Mouse (Mus musculus) urinary bladder, postnatal 14 days (tissue): ENCODE data around the gene Olfml2b.

Experiments
- DNase-seq: peaks from one replicate; pipeline ENCODE4 v3.0.0; 2021; ENCODE audit warnings: low spot score

The Olfml2b gene

GRCm38 (mm10) chr1:170695326-170695725 lies 51.0 kb downstream of the Olfml2b start:
- DNase-seq = no peak

DNA sequence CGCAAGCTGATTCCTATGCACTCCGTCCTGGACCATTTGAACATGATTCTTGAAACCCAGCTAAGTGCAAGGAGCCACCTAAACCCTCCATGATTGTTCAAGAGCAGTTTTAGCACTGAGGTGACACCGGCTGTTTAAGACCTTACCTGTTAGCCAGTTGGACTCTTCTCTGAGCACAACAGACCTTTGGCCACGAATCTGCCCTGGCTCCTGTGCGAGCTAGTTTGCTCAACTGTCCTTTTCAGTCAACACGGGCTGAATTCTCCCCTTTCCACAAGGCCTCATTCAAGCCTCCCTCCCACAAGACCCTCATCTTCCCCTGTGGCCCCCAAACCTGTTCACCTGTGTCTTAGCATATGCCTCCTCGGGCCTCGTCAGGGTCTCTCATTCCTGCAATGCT lies 52.7 kb downstream of the Olfml2b start:
- DNase-seq = no peak

- no peak for DNase-seq
Observed at GRCm38 (mm10) chr1:170697771-170698356, 53.5 kb downstream of the Olfml2b start.

DNA sequence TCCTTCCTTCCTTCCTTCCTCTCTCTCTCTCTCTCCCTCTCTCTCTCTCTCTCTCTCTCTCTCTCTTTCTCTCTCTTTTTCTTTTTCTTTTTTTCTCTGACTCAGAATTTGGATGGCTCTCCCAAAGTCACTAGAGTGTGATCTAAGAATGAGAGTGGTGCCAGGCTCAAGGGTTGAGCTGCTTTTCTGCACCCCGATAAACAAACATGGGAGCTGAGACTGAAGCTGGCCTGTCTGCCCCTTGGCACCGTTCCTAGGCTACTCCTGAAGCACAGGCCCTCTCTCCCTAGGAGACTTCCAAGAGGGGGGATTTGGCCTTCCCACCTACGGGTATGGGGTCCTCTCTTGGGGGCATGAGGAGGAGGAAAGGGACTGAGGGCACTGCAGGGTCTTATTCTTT lies 54.4 kb downstream of the Olfml2b start:
- no peak for DNase-seq

DNA sequence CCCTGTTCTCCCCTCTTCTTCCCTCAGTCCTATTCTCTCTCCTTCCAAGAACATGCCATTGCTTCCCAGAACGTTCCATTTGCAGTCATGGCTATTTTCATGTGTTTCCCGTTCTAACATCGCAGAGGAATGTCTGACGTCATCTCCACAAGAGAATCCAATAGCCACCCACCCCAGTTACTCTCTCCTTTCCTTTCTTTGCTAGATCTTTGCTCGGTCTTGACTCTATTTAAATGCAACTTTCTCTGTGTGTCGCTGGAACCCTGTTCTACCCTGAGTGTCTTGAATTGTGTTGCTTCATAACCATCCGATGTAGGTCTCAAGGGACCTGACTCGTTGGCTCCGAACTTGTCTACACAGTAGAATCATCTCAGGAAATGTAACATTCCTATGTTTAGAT lies 55.2 kb downstream of the Olfml2b start:
- DNase-seq = no peak

DNA sequence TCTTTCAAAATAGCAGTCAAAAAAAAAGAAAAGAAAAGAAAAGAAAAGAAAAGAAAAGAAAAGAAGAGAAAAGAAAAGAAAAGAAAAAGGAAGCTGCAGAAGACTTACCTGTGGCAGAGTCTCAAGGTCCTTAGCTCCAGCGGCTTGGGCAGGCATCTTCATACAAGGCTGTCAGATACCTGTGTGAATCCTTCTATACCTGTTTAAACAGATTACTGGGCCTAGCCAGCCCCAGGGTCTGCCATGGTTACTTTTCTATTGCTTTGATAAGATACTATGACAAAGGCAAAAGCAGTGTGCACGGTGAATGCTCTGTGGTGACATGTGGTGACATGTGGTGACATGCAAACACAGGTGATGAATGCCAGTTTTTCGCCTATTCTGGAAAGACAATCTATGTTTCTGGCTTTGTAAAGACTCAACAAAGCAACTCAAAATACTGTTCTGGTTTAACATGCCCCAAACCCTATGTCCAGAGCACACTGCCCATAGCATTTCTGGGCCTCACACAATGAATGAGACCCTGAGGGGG lies 56.2 kb downstream of the Olfml2b start:
- DNase-seq = no peak

DNA sequence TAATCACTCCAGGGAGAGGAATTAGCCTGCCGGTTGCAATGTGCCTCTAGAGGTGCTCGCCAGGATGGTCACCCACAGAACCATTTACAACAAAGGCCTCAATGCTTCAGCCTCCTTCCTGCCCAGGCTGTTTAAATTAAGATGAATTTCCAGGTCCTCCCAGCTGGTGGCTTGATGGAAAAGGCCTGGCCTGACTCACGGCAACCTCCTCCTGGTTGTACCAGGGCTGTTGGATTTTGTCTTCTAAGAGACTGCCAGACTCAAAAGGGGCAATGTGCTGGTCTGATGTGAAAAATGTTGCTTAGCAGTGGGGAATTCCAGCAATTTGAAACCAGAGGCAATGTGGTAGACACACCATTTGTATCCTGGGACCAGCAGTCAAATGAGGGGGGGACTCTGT lies 56.8 kb downstream of the Olfml2b start:
- DNase-seq = no peak

DNA sequence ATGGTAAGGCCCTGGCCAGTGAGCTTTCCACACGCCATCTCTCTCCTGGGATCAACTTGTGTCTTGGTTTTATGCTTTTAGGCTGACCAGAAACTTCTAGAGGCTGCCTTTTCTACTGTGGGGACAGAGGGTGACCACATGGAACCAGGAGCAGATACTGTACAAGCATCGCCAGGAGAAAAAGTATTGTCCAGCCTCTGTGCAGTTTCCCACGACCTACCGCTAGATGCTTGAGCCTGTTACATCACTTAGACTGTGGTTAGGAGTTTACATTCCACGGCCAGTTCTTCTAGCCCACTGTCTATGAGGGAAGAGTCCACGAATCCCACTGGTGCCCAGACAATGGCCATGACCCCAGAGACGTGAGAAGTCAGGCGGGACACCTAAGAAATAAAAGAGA lies 57.2 kb downstream of the Olfml2b start:
- DNase-seq = no peak

- DNase-seq = no peak
Observed at GRCm38 (mm10) chr1:170702263-170702662, 57.9 kb downstream of the Olfml2b start.

GRCm38 (mm10) chr1:170702958-170703357 lies 58.6 kb downstream of the Olfml2b start:
- no peak for DNase-seq

- no peak for DNase-seq
Observed at GRCm38 (mm10) chr1:170704103-170704502, 59.8 kb downstream of the Olfml2b start.

- no peak for DNase-seq
Observed at GRCm38 (mm10) chr1:170704911-170705594, 60.7 kb downstream of the Olfml2b start.

DNA sequence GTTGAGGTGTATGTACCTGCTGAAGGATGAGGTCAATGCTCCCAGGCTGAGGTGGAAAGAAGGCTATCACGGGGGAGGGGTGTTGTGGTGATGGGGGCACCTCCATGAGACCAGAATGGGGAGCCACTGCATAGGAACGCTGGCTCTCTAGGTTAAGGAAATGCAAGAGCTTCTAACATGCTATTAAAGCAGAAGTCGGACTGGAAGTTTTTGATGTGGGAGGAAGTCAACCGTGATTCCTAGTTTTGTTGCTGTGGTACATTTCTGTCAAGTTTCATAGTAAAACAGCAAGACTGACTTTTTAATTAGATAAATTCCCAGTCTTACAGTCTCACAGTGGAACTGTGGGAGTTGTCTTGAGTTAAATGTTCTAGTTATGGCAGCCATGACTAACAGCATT lies 61.7 kb downstream of the Olfml2b start:
- DNase-seq = no peak

GRCm38 (mm10) chr1:170709034-170709433 lies 64.7 kb downstream of the Olfml2b start:
- no peak for DNase-seq

DNA sequence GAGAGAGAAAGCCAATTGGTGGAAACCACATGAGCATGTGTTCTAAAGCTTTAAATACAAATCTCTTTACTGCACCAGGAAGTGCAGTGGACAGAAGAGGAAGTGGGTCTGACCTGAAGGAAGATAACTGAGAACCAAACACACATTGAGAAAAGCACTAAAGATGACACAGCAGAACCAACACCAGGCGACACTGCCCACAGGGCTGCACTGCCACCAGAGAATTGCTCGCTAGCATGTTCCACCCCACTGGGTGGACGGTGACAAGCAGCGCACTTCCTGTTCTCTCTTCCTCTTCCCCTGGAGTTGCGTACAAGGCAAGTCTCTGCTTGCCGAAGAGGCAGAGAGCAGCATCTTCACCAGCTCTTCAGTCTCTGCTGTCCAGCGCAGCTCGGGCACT lies 65.1 kb downstream of the Olfml2b start:
- DNase-seq = no peak

DNA sequence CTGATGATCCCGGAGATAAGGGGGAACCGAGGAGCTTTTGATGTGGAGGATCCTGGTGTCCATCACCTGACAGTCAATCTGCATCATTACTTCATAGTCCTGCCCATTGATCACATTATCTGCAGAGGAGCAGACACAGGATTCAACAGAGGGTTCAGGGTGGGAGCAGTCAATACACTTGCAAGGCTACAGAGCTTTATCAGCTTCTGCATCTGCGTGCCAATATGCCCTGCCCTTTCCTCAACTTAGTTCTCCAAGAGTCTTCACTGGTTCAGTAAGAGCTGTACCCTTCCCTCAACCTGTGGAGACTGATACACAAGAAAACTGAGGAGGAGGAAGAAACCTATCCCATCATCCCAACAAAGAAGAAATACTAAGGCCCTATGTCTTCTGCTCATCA lies 65.6 kb downstream of the Olfml2b start:
- DNase-seq = no peak

GRCm38 (mm10) chr1:170711731-170712130 lies 67.4 kb downstream of the Olfml2b start:
- DNase-seq = no peak

GRCm38 (mm10) chr1:170717241-170717828 lies 73.0 kb downstream of the Olfml2b start:
- no peak for DNase-seq

DNA sequence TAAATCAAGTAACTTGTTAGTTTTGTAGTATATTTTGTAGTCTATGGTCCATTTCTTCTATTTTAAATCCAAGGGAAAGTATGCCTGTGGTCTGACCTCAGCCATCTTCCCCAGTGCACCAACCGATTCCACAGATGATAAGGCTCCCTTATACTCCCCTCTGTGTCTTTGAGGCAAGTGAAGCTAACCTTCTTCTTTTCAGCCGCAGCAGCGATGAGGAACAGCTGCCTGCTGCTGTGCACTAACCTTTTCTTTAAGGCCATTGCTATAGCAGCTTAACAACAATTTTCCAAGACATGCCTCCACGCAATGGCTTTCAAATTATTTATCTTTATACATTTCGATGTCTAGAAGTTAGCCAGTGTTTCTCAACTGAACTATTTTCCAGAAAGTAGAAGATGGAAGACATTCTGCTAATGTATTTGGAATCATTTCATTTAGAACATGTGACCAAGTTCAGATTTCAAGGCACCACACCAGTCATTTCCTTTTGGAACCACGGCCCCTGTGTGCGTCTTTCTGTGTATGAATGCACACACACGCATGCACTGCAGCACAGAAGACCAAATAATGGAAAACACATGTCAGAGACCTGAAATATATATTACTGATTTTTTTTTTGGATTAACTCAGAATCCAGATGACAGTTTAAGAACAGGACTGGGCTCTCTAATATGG lies 73.9 kb downstream of the Olfml2b start:
- no peak for DNase-seq

GRCm38 (mm10) chr1:170721560-170721959 lies 77.2 kb downstream of the Olfml2b start:
- DNase-seq = no peak

GRCm38 (mm10) chr1:170728524-170728923 lies 84.2 kb downstream of the Olfml2b start:
- DNase-seq = no peak

DNA sequence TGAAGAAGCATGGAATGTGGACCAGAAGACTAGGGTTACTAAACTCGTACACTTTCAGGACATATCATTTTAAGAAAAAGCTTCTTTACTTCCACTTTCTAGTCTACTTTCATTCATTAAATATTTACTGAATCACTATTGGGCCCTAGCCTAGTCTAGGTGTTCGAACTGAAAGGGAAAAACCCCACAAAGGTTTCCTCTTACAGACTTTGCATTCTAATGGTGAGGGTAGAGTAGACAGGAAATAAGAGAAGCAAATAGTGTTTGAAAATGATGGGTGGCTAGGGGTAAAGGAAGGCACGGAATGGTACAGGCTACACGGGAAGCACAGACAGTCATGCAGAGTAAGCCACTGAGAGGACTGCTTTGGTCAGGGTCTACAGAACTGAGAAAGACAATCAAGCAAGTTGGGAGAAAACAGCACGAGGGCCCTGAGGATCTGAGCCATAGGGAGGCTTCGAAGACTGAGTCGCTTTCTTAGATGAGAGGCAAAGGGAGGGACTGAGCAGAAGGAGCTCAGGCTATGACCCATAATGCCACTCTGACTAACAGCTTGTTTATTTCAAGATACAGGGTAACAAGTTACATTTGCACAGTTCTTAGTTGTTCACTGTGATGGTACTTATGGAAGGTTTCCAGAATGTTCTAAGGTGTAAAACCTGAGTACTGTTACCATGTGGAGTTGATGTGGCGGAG lies 85.1 kb downstream of the Olfml2b start:
- DNase-seq = no peak
